Mouse (Mus musculus) bone marrow macrophage, adult 2 months (primary cell): ENCODE results near the gene Cpne6. TPM values are rescaled to one million over a fixed set of nuclear protein-coding genes. Genes with fewer than 3 reads are reported as not detected.
A peak's percentile ranks its signal among the peaks of the same experiment; 100 is the strongest.

Experiments used
- H3K27ac ChIP-seq: 2 replicates; pipeline ENCODE4 v1.5.1; 2012; ENCODE audit warnings: low read depth, low read length; ENCODE audit not compliant: insufficient read depth
- H3K4me1 ChIP-seq: 2 replicates; pipeline ENCODE4 v1.6.1; 2012; ENCODE audit warnings: low read length; ENCODE audit not compliant: control insufficient read depth, insufficient read depth
- H3K4me3 ChIP-seq: 2 replicates; pipeline ENCODE4 v1.5.1; 2012; ENCODE audit warnings: mild to moderate bottlenecking, low read length, moderate library complexity; ENCODE audit not compliant: insufficient read depth
- CTCF ChIP-seq: IDR thresholded peaks from 2 replicates; pipeline ENCODE4 v1.5.1; 2012; ENCODE audit warnings: low read depth, mild to moderate bottlenecking, low read length, moderate library complexity
- POLR2A ChIP-seq: IDR thresholded peaks from 2 replicates; pipeline ENCODE4 v1.6.1; 2012; ENCODE audit warnings: mild to moderate bottlenecking, low read depth, low read length, borderline replicate concordance
- polyA plus RNA-seq: library from polyadenylated mRNA; stranded (reverse); fragments of >200 nt; gene quantifications from 2 replicates; pipeline ENCODE4 v1.2.4, GENCODE M21; 2012; ENCODE audit not compliant: missing spikeins, insufficient read depth, insufficient read length

Cpne6 gene
- polyA plus RNA-seq, 1 experiment, result not detected

GRCm38 (mm10) chr14:55496761-55497448 lies 13.3 kb upstream of the Cpne6 start:
- H3K27ac ChIP-seq, result no peak overlapping the region
- TF ChIP-seq CTCF, result no peak
- TF ChIP-seq POLR2A, result no peak
- H3K4me1 ChIP-seq, result no peaks in the 10 kb centered on the region
- no peak overlapping the region for H3K4me3 ChIP-seq

- TF ChIP-seq POLR2A (no peak), CTCF (peak; percentile 72)
- H3K4me1 ChIP-seq, result no peaks in the 10 kb centered on the region
- no peak overlapping the region for H3K4me3 ChIP-seq
- no peak overlapping the region for H3K27ac ChIP-seq
Measured at GRCm38 (mm10) chr14:55497449-55497821, 12.8 kb upstream of the Cpne6 start.

DNA sequence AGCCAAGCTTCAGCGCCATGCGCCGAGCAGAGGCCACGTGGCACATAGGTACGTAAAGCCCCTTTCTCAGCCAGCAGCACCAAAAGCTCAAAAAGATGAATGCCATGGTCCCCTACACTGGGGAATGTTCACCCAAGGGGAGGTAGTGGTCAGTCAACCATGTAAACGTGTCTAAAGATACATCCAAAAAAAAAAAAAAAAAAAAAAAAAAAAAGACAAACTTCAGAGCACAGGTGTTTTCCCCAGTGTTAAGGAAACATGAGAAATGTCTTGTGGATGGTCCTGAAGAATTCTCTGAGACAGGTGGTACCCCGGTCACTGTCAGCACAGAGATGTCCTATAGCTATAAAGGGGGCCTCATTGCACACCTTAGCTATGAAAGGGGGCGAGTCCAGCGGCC lies 4.6 kb upstream of the Cpne6 start:
- H3K27ac ChIP-seq, result no peak overlapping the region
- no peaks in the 10 kb centered on the region for H3K4me1 ChIP-seq
- no peak for TF ChIP-seq POLR2A
- no peak for TF ChIP-seq CTCF
- H3K4me3 ChIP-seq, result no peak overlapping the region

DNA sequence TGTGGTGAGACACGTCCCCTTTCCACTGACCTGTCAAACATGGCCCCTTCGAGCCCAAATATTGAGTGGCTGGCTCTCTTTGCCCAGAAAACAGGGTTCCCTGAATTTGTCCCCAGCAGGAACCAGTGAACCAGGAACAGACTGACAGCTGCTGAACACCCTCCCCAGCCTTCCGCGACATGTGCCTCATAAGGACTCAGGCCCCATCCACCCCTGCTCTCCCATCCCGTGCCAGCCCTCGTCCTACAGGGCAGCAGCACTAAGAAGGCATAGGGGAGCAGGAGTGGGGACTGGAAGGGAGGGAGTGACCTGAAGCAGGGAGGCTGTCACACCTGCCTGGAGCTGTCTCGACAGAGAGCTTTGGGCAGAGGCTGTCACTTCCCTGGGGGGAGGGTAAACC lies 2.4 kb upstream of the Cpne6 start:
- Histone ChIP-seq H3K4me1 (no peaks in the 10 kb centered on the region), H3K27ac (no peak overlapping the region), H3K4me3 (no peak overlapping the region)
- no peak for TF ChIP-seq POLR2A
- no peak for TF ChIP-seq CTCF

DNA sequence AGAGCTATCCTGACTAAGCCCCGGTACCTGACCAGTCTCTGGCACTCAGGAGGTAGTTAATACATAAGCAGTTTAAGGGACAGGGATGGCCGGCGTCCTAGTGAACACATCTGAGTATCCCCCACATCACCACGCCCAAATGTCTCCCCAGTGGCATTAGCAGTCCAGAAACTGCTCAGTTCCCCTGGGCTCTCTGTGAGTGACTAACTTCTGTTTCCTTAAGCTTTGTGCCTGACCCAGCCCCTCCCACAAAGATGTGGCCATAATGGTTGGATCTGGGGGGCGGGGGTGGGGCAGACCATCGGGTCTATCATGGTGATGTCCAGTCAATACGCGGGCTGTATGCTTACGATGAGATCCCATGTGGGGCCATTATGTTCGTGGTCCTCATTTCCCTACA lies 705 bp upstream of the Cpne6 start:
- Histone ChIP-seq H3K4me3 (no peak overlapping the region), H3K4me1 (no peaks in the 10 kb centered on the region), H3K27ac (no peak overlapping the region)
- no peak for TF ChIP-seq POLR2A
- no peak for TF ChIP-seq CTCF

- no peaks in the 10 kb centered on the region for H3K4me1 ChIP-seq
- no peak overlapping the region for H3K27ac ChIP-seq
- TF ChIP-seq POLR2A (no peak), CTCF (no peak)
- H3K4me3 ChIP-seq, result no peak overlapping the region
Measured at GRCm38 (mm10) chr14:55511037-55511436, 792 bp downstream of the Cpne6 start.

DNA sequence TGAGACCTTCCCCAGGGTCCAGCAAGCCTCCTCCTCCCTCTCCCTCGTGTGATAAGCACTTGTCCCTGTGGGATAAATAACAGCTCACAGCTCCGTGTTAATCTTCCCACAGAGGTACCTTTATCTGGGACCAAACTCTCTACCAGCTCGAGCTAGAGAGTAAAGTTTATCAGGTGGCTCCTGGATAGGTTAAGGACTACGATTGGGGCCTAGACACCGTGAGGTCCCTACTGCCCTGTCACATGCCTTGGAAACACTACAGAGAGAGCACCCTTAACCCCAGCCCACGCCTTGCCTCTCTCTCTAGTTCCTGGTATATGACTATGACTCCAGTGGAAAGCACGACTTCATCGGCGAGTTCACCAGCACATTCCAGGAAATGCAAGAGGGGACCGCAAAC lies 3.7 kb downstream of the Cpne6 start:
- no peak overlapping the region for H3K27ac ChIP-seq
- no peak overlapping the region for H3K4me3 ChIP-seq
- H3K4me1 ChIP-seq, result no peaks in the 10 kb centered on the region
- TF ChIP-seq CTCF, result no peak
- no peak for TF ChIP-seq POLR2A

GRCm38 (mm10) chr14:55515846-55516245 lies 5.6 kb downstream of the Cpne6 start:
- Histone ChIP-seq H3K4me1 (no peaks in the 10 kb centered on the region), H3K27ac (no peak overlapping the region), H3K4me3 (no peak overlapping the region)
- TF ChIP-seq CTCF (no peak), POLR2A (no peak)

DNA sequence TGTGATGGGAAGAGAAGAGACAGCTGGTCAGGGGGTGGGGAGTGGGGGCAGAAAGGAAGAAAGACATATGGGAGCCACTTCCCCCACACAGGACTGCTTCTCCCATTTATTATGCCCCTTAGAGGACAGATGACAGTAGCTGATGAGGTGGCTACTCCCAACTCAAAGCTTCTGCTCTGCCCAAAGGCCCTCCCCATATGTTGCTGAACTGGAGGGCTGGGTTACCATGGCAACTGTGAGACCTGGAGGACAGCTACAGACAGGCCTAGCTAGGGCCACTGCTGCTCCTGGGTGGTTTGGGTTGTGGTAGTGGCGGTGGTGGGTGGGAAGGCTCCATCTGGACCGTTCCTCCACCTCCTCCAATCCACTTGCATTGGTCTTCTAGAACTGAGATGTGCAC lies 8.7 kb downstream of the Cpne6 start:
- TF ChIP-seq POLR2A (no peak), CTCF (no peak)
- no peaks in the 10 kb centered on the region for H3K4me1 ChIP-seq
- no peak overlapping the region for H3K27ac ChIP-seq
- no peak overlapping the region for H3K4me3 ChIP-seq

DNA sequence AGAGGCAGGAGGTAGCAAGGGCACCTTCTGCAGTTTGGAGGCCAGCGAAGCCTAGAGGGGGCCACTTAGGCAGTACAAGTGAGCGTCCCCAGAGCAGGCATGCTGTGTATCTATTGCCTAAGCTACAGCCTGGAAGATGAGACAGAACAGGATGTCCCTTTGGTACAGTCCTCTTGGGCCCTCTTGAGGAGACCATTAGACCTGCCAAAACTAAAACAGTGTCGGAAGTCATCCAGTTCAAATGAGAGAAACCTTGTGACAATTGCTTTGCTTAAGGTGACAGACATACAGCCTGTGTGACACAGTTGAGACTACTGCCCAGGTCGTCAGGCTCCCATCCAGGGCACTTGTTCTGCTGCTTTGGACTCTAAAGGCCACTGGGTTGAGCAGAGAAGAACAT lies 9.4 kb downstream of the Cpne6 start:
- Histone ChIP-seq H3K27ac (no peak overlapping the region), H3K4me1 (no peaks in the 10 kb centered on the region), H3K4me3 (no peak overlapping the region)
- no peak for TF ChIP-seq POLR2A
- no peak for TF ChIP-seq CTCF
